ENCODE assay signal across 16 mouse cellular contexts in genomic region chr13:94490684-94491083, GRCm38 (mm10).
DNase-seq lines count a peak whose midpoint lies in the region; ATAC-seq and TF ChIP-seq lines count a peak whose summit lies in the region.
"Had no signal": no experiment of that assay in that cellular context is flagged by ENCODE, and none has a peak within 500 bp of the region (broad histone marks: within the 10 kb centered on the region; RNA-seq: fewer than 3 reads in every experiment).

No protein-coding gene starts in this region.

- peak; percentile 11 for DNase-seq in forebrain, postnatal 0 days
- DNase-seq in forebrain, embryonic 11.5 days (ENCODE audit: low spot score) = no peak
- DNase-seq in layer of hippocampus, adult 2 months (ENCODE audit: low spot score in 2 of 2) = no peak
- DNase-seq in layer of hippocampus, adult 9-10 months (ENCODE audit: low spot score) = no peak
- no peak for DNase-seq in neural tube, embryonic 10.5 days (ENCODE audit: extremely low spot score, low spot score)
- no peak for DNase-seq in c-Kit-positive CD71-positive TER-119-positive erythroid progenitor cells, embryonic 14.5 days (ENCODE audit: low spot score)
- DNase-seq: adrenal gland, postnatal 10 days; cerebellum, adult 2 months; cerebellum, postnatal 10 days; gastrocnemius, postnatal 14 days; heart, postnatal 36 days had no signal

- no peaks in the 10 kb centered on the region for H3K4me1 ChIP-seq in forebrain, postnatal 0 days (ENCODE audit: insufficient read depth)
- H3K4me1 ChIP-seq in forebrain, embryonic 11.5 days (replicated peaks; ENCODE audit: control insufficient read depth, insufficient read depth, low read length) = no peaks in the 10 kb centered on the region
- H3K4me1 ChIP-seq in neural tube, embryonic 13.5 days (replicated peaks) = peaks cover 5% of the 10 kb centered on the region; the same call in 1 of the 2 replicates
- H3K4me1 ChIP-seq: embryonic facial prominence, embryonic 10.5 days had no signal

- no peaks in the 10 kb centered on the region for H3K27me3 ChIP-seq in forebrain, postnatal 0 days (ENCODE audit: insufficient read depth, low read length)
- H3K27me3 ChIP-seq in forebrain, embryonic 11.5 days (ENCODE audit: control insufficient read depth, insufficient read depth, low read length) = no peaks in the 10 kb centered on the region
- H3K27me3 ChIP-seq in neural tube, embryonic 13.5 days = no peaks in the 10 kb centered on the region
- H3K27me3 ChIP-seq: heart, embryonic 13.5 days had no signal

- ATAC-seq in forebrain, postnatal 0 days = peak; percentile 54; the same call in 1 of the 2 replicates
- no peak for ATAC-seq in forebrain, embryonic 11.5 days (replicated peaks; ENCODE audit: low FRiP score)
- ATAC-seq in neural tube, embryonic 13.5 days (ENCODE audit: low read depth) = 0 out of 2 replicates have a peak, but pooled peaks have one; percentile 23
- ATAC-seq: forebrain, embryonic 14.5 days; hindbrain, postnatal 0 days had no signal

- H3K27ac ChIP-seq in forebrain, postnatal 0 days (ENCODE audit: low read depth, low read length) = no peak overlapping the region
- H3K27ac ChIP-seq in forebrain, embryonic 11.5 days (ENCODE audit: low read depth, low read length) = no peak overlapping the region
- peak overlapping the region; percentile 74 for H3K27ac ChIP-seq in layer of hippocampus, adult 2 months
- H3K27ac ChIP-seq in neural tube, embryonic 13.5 days (replicated peaks) = peak overlapping the region; percentile 52; the same call in 1 of the 2 replicates
- H3K27ac ChIP-seq: embryonic facial prominence, embryonic 10.5 days; heart, embryonic 13.5 days; hindbrain, postnatal 0 days had no signal

- no peaks in the 10 kb centered on the region for H3K9me3 ChIP-seq in forebrain, postnatal 0 days (ENCODE audit: low read length)
- no peaks in the 10 kb centered on the region for H3K9me3 ChIP-seq in forebrain, embryonic 11.5 days (ENCODE audit: control insufficient read depth, low read length)
- no peaks in the 10 kb centered on the region for H3K9me3 ChIP-seq in neural tube, embryonic 13.5 days
- H3K9me3 ChIP-seq: embryonic facial prominence, embryonic 10.5 days; heart, embryonic 13.5 days had no signal

- WGBS in forebrain, postnatal 0 days = 54% methylated on average over 3 of the region's 3 CpGs
- WGBS in forebrain, embryonic 11.5 days = 88% methylated on average over 3 of the region's 3 CpGs
- WGBS in neural tube, embryonic 13.5 days = 32% methylated on average over 3 of the region's 3 CpGs

- H3K4me3 ChIP-seq in forebrain, postnatal 0 days (ENCODE audit: low read depth, low read length) = no peak overlapping the region
- no peak overlapping the region for H3K4me3 ChIP-seq in forebrain, embryonic 11.5 days (ENCODE audit: low read depth, low read length)
- no peak overlapping the region for H3K4me3 ChIP-seq in layer of hippocampus, adult 2 months
- no peak overlapping the region for H3K4me3 ChIP-seq in neural tube, embryonic 13.5 days
- H3K4me3 ChIP-seq: embryonic facial prominence, embryonic 10.5 days; heart, embryonic 13.5 days had no signal

- peaks cover 9% of the 10 kb centered on the region for H3K36me3 ChIP-seq in forebrain, postnatal 0 days (ENCODE audit: insufficient read depth)
- H3K36me3 ChIP-seq in forebrain, embryonic 11.5 days (ENCODE audit: control insufficient read depth, insufficient read depth, low read length) = no peaks in the 10 kb centered on the region
- H3K36me3 ChIP-seq in neural tube, embryonic 13.5 days = peaks cover 15% of the 10 kb centered on the region

- no peak for TF ChIP-seq CTCF in forebrain, postnatal 0 days (IDR thresholded peaks at IDR 0.05; ENCODE audit: low read depth)
- no peak for TF ChIP-seq CTCF in layer of hippocampus, adult 2 months (conservative IDR thresholded peaks at IDR 0.05)

- no peak overlapping the region for H3K9ac ChIP-seq in forebrain, postnatal 0 days
- H3K9ac ChIP-seq in forebrain, embryonic 11.5 days (ENCODE audit: low read length) = no peak overlapping the region
- no peak overlapping the region for H3K9ac ChIP-seq in neural tube, embryonic 13.5 days
- H3K9ac ChIP-seq: heart, embryonic 13.5 days had no signal

- H3K4me2 ChIP-seq in forebrain, postnatal 0 days (ENCODE audit: low read depth) = no peak overlapping the region
- H3K4me2 ChIP-seq in forebrain, embryonic 11.5 days (ENCODE audit: low read depth, low read length, severe bottlenecking) = no peak overlapping the region
- H3K4me2 ChIP-seq in neural tube, embryonic 13.5 days = no peak overlapping the region
- H3K4me2 ChIP-seq: heart, embryonic 13.5 days had no signal

Comparison
In these comparisons a context has a peak if more than half of its experiments do, and no peak if none do; other contexts are left out.
1. H3K27ac ChIP-seq: peak in layer of hippocampus, adult 2 months (single experiment) and neural tube, embryonic 13.5 days (single experiment); none in forebrain, postnatal 0 days (single experiment) and forebrain, embryonic 11.5 days (single experiment).